Mouse (Mus musculus): ENCODE results near the gene Akap6. TPM values are rescaled to one million over a fixed set of nuclear protein-coding genes. Genes with fewer than 3 reads are reported as not detected.
A peak's percentile ranks its signal among the peaks of the same experiment; 100 is the strongest.

The Akap6 gene
- polyA plus RNA-seq, 1 experiment from 2014 or later, result 0.05 TPM

GRCm38 (mm10) chr12:52764810-52765209, 65.6 kb downstream of the Akap6 start:
- Histone ChIP-seq H3K4me2 (no peak overlapping the region), H3K27ac (no peak overlapping the region), H3K27me3 (replicated peaks) (no peaks in the 10 kb centered on the region), H3K4me1 (no peaks in the 10 kb centered on the region), H3K9me3 (replicated peaks) (no peaks in the 10 kb centered on the region), H3K36me3 (no peaks in the 10 kb centered on the region), H3K4me3 (no peak overlapping the region), H3K9ac (no peak overlapping the region)
- ATAC-seq, result no peak
- 61% methylated on average over 3 of the region's 3 CpGs for WGBS (ENCODE audit: insufficient replicate concordance)

GRCm38 (mm10) chr12:52769561-52769960, 70.4 kb downstream of the Akap6 start:
- Histone ChIP-seq H3K27me3 (replicated peaks) (no peaks in the 10 kb centered on the region), H3K9me3 (replicated peaks) (no peaks in the 10 kb centered on the region), H3K36me3 (no peaks in the 10 kb centered on the region), H3K9ac (no peak overlapping the region), H3K4me2 (no peak overlapping the region), H3K4me3 (no peak overlapping the region), H3K4me1 (no peaks in the 10 kb centered on the region), H3K27ac (no peak overlapping the region)
- WGBS (ENCODE audit: insufficient replicate concordance), result 66% methylated on average over 3 of the region's 3 CpGs
- no peak for ATAC-seq

GRCm38 (mm10) chr12:52771931-52772330, 72.7 kb downstream of the Akap6 start:
- Histone ChIP-seq H3K36me3 (no peaks in the 10 kb centered on the region), H3K9ac (no peak overlapping the region), H3K9me3 (replicated peaks) (no peaks in the 10 kb centered on the region), H3K4me1 (no peaks in the 10 kb centered on the region), H3K27me3 (replicated peaks) (no peaks in the 10 kb centered on the region), H3K4me3 (no peak overlapping the region), H3K4me2 (no peak overlapping the region), H3K27ac (no peak overlapping the region)
- no peak for ATAC-seq
- 72% methylated on average over 7 of the region's 7 CpGs for WGBS (ENCODE audit: insufficient replicate concordance)

GRCm38 (mm10) chr12:52772494-52773280, 73.5 kb downstream of the Akap6 start:
- Histone ChIP-seq H3K4me3 (no peak overlapping the region), H3K27ac (no peak overlapping the region)
- 54% methylated on average over 10 of the region's 11 CpGs for WGBS (ENCODE audit: insufficient replicate concordance)

GRCm38 (mm10) chr12:52773847-52774246, 74.7 kb downstream of the Akap6 start:
- H3K4me3 ChIP-seq, result no peak overlapping the region
- H3K36me3 ChIP-seq, result no peaks in the 10 kb centered on the region
- no peaks in the 10 kb centered on the region for H3K27me3 ChIP-seq (replicated peaks)
- no peak overlapping the region for H3K9ac ChIP-seq
- H3K4me2 ChIP-seq, result no peak overlapping the region
- no peaks in the 10 kb centered on the region for H3K4me1 ChIP-seq
- no peak overlapping the region for H3K27ac ChIP-seq
- no peaks in the 10 kb centered on the region for H3K9me3 ChIP-seq (replicated peaks)
- 70% methylated on average over 3 of the region's 3 CpGs for WGBS (ENCODE audit: insufficient replicate concordance)
- ATAC-seq, result no peak

More at GRCm38 (mm10) chr12:52772494-52773280, 73.5 kb downstream of the Akap6 start:
- no peak for ATAC-seq
- no peaks in the 10 kb centered on the region for H3K36me3 ChIP-seq
- H3K4me1 ChIP-seq, result no peaks in the 10 kb centered on the region
- no peaks in the 10 kb centered on the region for H3K27me3 ChIP-seq (replicated peaks)
- no peaks in the 10 kb centered on the region for H3K9me3 ChIP-seq (replicated peaks)
- no peak overlapping the region for H3K4me2 ChIP-seq
- H3K9ac ChIP-seq, result no peak overlapping the region

- Histone ChIP-seq H3K4me2 (no peak overlapping the region), H3K9ac (no peak overlapping the region), H3K4me1 (no peaks in the 10 kb centered on the region), H3K9me3 (replicated peaks) (no peaks in the 10 kb centered on the region), H3K36me3 (no peaks in the 10 kb centered on the region), H3K4me3 (no peak overlapping the region), H3K27me3 (replicated peaks) (no peaks in the 10 kb centered on the region), H3K27ac (no peak overlapping the region)
- 54% methylated on average over 6 of the region's 6 CpGs for WGBS (ENCODE audit: insufficient replicate concordance)
- ATAC-seq, result no peak
Observed at GRCm38 (mm10) chr12:52774382-52774781, 75.2 kb downstream of the Akap6 start.

- H3K27me3 ChIP-seq (replicated peaks), result no peaks in the 10 kb centered on the region
- H3K4me1 ChIP-seq, result no peaks in the 10 kb centered on the region
- no peak overlapping the region for H3K9ac ChIP-seq
- H3K4me3 ChIP-seq, result no peak overlapping the region
- 68% methylated on average over 5 of the region's 5 CpGs for WGBS (ENCODE audit: insufficient replicate concordance)
- H3K4me2 ChIP-seq, result no peak overlapping the region
- no peaks in the 10 kb centered on the region for H3K9me3 ChIP-seq (replicated peaks)
- H3K27ac ChIP-seq, result no peak overlapping the region
- H3K36me3 ChIP-seq, result no peaks in the 10 kb centered on the region
- no peak for ATAC-seq
Observed at GRCm38 (mm10) chr12:52780216-52780615, 81.0 kb downstream of the Akap6 start.

- Histone ChIP-seq H3K4me3 (no peak overlapping the region), H3K36me3 (no peaks in the 10 kb centered on the region), H3K27me3 (replicated peaks) (no peaks in the 10 kb centered on the region), H3K9ac (no peak overlapping the region), H3K27ac (no peak overlapping the region), H3K4me1 (no peaks in the 10 kb centered on the region), H3K4me2 (no peak overlapping the region), H3K9me3 (replicated peaks) (no peaks in the 10 kb centered on the region)
- 59% methylated on average over 7 of the region's 7 CpGs for WGBS (ENCODE audit: insufficient replicate concordance)
- ATAC-seq, result no peak
Observed at GRCm38 (mm10) chr12:52781066-52781465, 81.9 kb downstream of the Akap6 start.

GRCm38 (mm10) chr12:52782902-52783441, 83.8 kb downstream of the Akap6 start:
- no peaks in the 10 kb centered on the region for H3K27me3 ChIP-seq (replicated peaks)
- no peak for ATAC-seq
- H3K4me3 ChIP-seq, result no peak overlapping the region
- no peak overlapping the region for H3K27ac ChIP-seq
- H3K4me2 ChIP-seq, result peak overlapping the region; percentile 9; the same call in 1 of the 2 replicates
- no peaks in the 10 kb centered on the region for H3K36me3 ChIP-seq
- WGBS (ENCODE audit: insufficient replicate concordance), result 11% methylated on average over 14 of the region's 14 CpGs
- no peaks in the 10 kb centered on the region for H3K4me1 ChIP-seq
- no peaks in the 10 kb centered on the region for H3K9me3 ChIP-seq (replicated peaks)
- H3K9ac ChIP-seq, result no peak overlapping the region

GRCm38 (mm10) chr12:52785217-52785616, 86.0 kb downstream of the Akap6 start:
- Histone ChIP-seq H3K27me3 (replicated peaks) (no peaks in the 10 kb centered on the region), H3K36me3 (no peaks in the 10 kb centered on the region), H3K27ac (no peak overlapping the region), H3K4me1 (no peaks in the 10 kb centered on the region), H3K4me3 (no peak overlapping the region), H3K4me2 (no peak overlapping the region), H3K9me3 (replicated peaks) (no peaks in the 10 kb centered on the region), H3K9ac (no peak overlapping the region)
- ATAC-seq, result no peak

- WGBS (ENCODE audit: insufficient replicate concordance), result 21% methylated on average over 8 of the region's 8 CpGs
- H3K27me3 ChIP-seq (replicated peaks), result no peaks in the 10 kb centered on the region
- no peaks in the 10 kb centered on the region for H3K9me3 ChIP-seq (replicated peaks)
- no peak for ATAC-seq
- no peak overlapping the region for H3K4me2 ChIP-seq
- no peak overlapping the region for H3K27ac ChIP-seq
- H3K4me3 ChIP-seq, result no peak overlapping the region
- H3K9ac ChIP-seq, result no peak overlapping the region
- no peaks in the 10 kb centered on the region for H3K4me1 ChIP-seq
- H3K36me3 ChIP-seq, result no peaks in the 10 kb centered on the region
Observed at GRCm38 (mm10) chr12:52790350-52790768, 91.2 kb downstream of the Akap6 start.

- Histone ChIP-seq H3K27me3 (replicated peaks) (no peaks in the 10 kb centered on the region), H3K4me2 (no peak overlapping the region), H3K27ac (no peak overlapping the region), H3K4me1 (no peaks in the 10 kb centered on the region), H3K9me3 (replicated peaks) (no peaks in the 10 kb centered on the region), H3K36me3 (no peaks in the 10 kb centered on the region), H3K4me3 (no peak overlapping the region), H3K9ac (no peak overlapping the region)
- WGBS (ENCODE audit: insufficient replicate concordance), result 78% methylated on average over 4 of the region's 4 CpGs
- no peak for ATAC-seq
Observed at GRCm38 (mm10) chr12:52794131-52794530, 94.9 kb downstream of the Akap6 start.

All from liver, embryonic 12.5 days (tissue).